Mouse (Mus musculus) heart, embryonic 12.5 days (tissue): Measurements from ENCODE around the gene Gdap2. TPM values are rescaled to one million over a fixed set of nuclear protein-coding genes. Genes with fewer than 3 reads are reported as not detected.

Experiments used
- polyA plus RNA-seq: library from polyadenylated mRNA; unstranded; fragments of >200 nt; fragmentation: Nextera tagmentation; extraction: Ambion mirVana; gene quantifications from 2 replicates; pipeline ENCODE4 v1.2.1, GENCODE M21; 2016

Gdap2 gene
- polyA plus RNA-seq, 1 experiment from 2014 or later, result 21.4 TPM

Other genes starting within 250 kb of the Gdap2 start
- 31.1 and 33.1 TPM in 2 replicates for gene Wdr3, start within 50 bp of the Gdap2 start, polyA plus RNA-seq